Mouse (Mus musculus): ENCODE data around the gene Mfap2. TPM values are rescaled to one million over a fixed set of nuclear protein-coding genes. Genes with fewer than 3 reads are reported as not detected.

Gene Mfap2
- polyA plus RNA-seq, 1 experiment from 2014 or later, result 237 TPM

GRCm38 (mm10) chr4:140988706-140989290 lies 21.4 kb upstream of the Mfap2 start:
- H3K4me1 ChIP-seq (replicated peaks), result peaks cover 23% of the 10 kb centered on the region
- H3K9ac ChIP-seq, result no peak overlapping the region
- H3K4me3 ChIP-seq, result no peak overlapping the region
- H3K36me3 ChIP-seq, result peaks cover 17% of the 10 kb centered on the region
- WGBS, result 57% methylated on average over 7 of the region's 7 CpGs
- H3K4me2 ChIP-seq, result no peak overlapping the region; the same call in 1 of the 2 replicates
- H3K27me3 ChIP-seq, result no peaks in the 10 kb centered on the region; the same call in 1 of the 2 replicates
- no peak overlapping the region for H3K27ac ChIP-seq
- no peaks in the 10 kb centered on the region for H3K9me3 ChIP-seq (replicated peaks)
- no peak for ATAC-seq (replicated peaks; ENCODE audit: insufficient number of reproducible peaks, insufficient read depth, low FRiP score, low read depth)

GRCm38 (mm10) chr4:140989447-140989846 lies 20.8 kb upstream of the Mfap2 start:
- Histone ChIP-seq H3K27me3 (no peaks in the 10 kb centered on the region; the same call in 1 of the 2 replicates), H3K4me3 (no peak overlapping the region), H3K36me3 (peaks cover 23% of the 10 kb centered on the region), H3K4me2 (no peak overlapping the region), H3K9me3 (replicated peaks) (no peaks in the 10 kb centered on the region), H3K9ac (no peak overlapping the region), H3K4me1 (replicated peaks) (peaks cover 23% of the 10 kb centered on the region), H3K27ac (no peak overlapping the region)
- 85% methylated on average over 14 of the region's 14 CpGs for WGBS
- ATAC-seq (replicated peaks; ENCODE audit: insufficient number of reproducible peaks, insufficient read depth, low FRiP score, low read depth), result no peak

GRCm38 (mm10) chr4:140992215-140992614 lies 18.0 kb upstream of the Mfap2 start:
- no peak for ATAC-seq (replicated peaks; ENCODE audit: insufficient number of reproducible peaks, insufficient read depth, low FRiP score, low read depth)
- H3K27me3 ChIP-seq, result no peaks in the 10 kb centered on the region
- H3K9me3 ChIP-seq (replicated peaks), result no peaks in the 10 kb centered on the region
- peaks cover 18% of the 10 kb centered on the region for H3K4me1 ChIP-seq (replicated peaks)
- no peak overlapping the region for H3K27ac ChIP-seq
- H3K9ac ChIP-seq, result no peak overlapping the region
- no peak overlapping the region for H3K4me2 ChIP-seq
- H3K36me3 ChIP-seq, result peaks cover 44% of the 10 kb centered on the region
- 85% methylated on average over 20 of the region's 20 CpGs for WGBS
- H3K4me3 ChIP-seq, result no peak overlapping the region

- 75% methylated on average over 8 of the region's 8 CpGs for WGBS
- H3K4me3 ChIP-seq, result no peak overlapping the region
- no peak for ATAC-seq (replicated peaks; ENCODE audit: insufficient number of reproducible peaks, insufficient read depth, low FRiP score, low read depth)
- H3K27ac ChIP-seq, result no peak overlapping the region
- no peaks in the 10 kb centered on the region for H3K9me3 ChIP-seq (replicated peaks)
- no peak overlapping the region for H3K9ac ChIP-seq
- H3K27me3 ChIP-seq, result no peaks in the 10 kb centered on the region
- no peak overlapping the region for H3K4me2 ChIP-seq
- H3K36me3 ChIP-seq, result peaks cover 56% of the 10 kb centered on the region
- H3K4me1 ChIP-seq (replicated peaks), result peaks cover 7% of the 10 kb centered on the region; the same call in 1 of the 2 replicates
Observed at GRCm38 (mm10) chr4:140993846-140994245, 16.4 kb upstream of the Mfap2 start.

GRCm38 (mm10) chr4:140995811-140996210 lies 14.4 kb upstream of the Mfap2 start:
- 87% methylated on average over 8 of the region's 8 CpGs for WGBS
- Histone ChIP-seq H3K9me3 (replicated peaks) (no peaks in the 10 kb centered on the region), H3K4me1 (replicated peaks) (no peaks in the 10 kb centered on the region), H3K4me3 (no peak overlapping the region), H3K36me3 (peaks cover 66% of the 10 kb centered on the region), H3K27me3 (no peaks in the 10 kb centered on the region), H3K9ac (no peak overlapping the region), H3K4me2 (no peak overlapping the region), H3K27ac (no peak overlapping the region)
- no peak for ATAC-seq (replicated peaks; ENCODE audit: insufficient number of reproducible peaks, insufficient read depth, low FRiP score, low read depth)

- H3K4me2 ChIP-seq, result no peak overlapping the region
- no peaks in the 10 kb centered on the region for H3K4me1 ChIP-seq (replicated peaks)
- no peak overlapping the region for H3K4me3 ChIP-seq
- H3K27ac ChIP-seq, result no peak overlapping the region
- H3K27me3 ChIP-seq, result no peaks in the 10 kb centered on the region
- H3K36me3 ChIP-seq, result peaks cover 74% of the 10 kb centered on the region
- WGBS, result 91% methylated on average over 9 of the region's 9 CpGs
- no peak overlapping the region for H3K9ac ChIP-seq
- no peaks in the 10 kb centered on the region for H3K9me3 ChIP-seq (replicated peaks)
- no peak for ATAC-seq (replicated peaks; ENCODE audit: insufficient number of reproducible peaks, insufficient read depth, low FRiP score, low read depth)
Observed at GRCm38 (mm10) chr4:140996812-140997211, 13.4 kb upstream of the Mfap2 start.

GRCm38 (mm10) chr4:141005983-141006382 lies 4.2 kb upstream of the Mfap2 start:
- Histone ChIP-seq H3K4me1 (replicated peaks) (peaks cover 15% of the 10 kb centered on the region), H3K36me3 (peaks cover 47% of the 10 kb centered on the region), H3K9ac (no peak overlapping the region), H3K4me3 (no peak overlapping the region), H3K4me2 (no peak overlapping the region), H3K9me3 (replicated peaks) (no peaks in the 10 kb centered on the region), H3K27me3 (no peaks in the 10 kb centered on the region), H3K27ac (no peak overlapping the region)
- no peak for ATAC-seq (replicated peaks; ENCODE audit: insufficient number of reproducible peaks, insufficient read depth, low FRiP score, low read depth)
- WGBS, result 76% methylated on average over 13 of the region's 13 CpGs

GRCm38 (mm10) chr4:141008028-141008427 lies 2.2 kb upstream of the Mfap2 start:
- Histone ChIP-seq H3K9ac (no peak overlapping the region), H3K9me3 (replicated peaks) (no peaks in the 10 kb centered on the region), H3K4me2 (no peak overlapping the region), H3K27me3 (no peaks in the 10 kb centered on the region), H3K4me1 (replicated peaks) (peaks cover 34% of the 10 kb centered on the region), H3K4me3 (no peak overlapping the region), H3K36me3 (peaks cover 33% of the 10 kb centered on the region), H3K27ac (no peak overlapping the region)
- ATAC-seq (replicated peaks; ENCODE audit: insufficient number of reproducible peaks, insufficient read depth, low FRiP score, low read depth), result peak; percentile 12; the same call in 1 of the 2 replicates
- WGBS, result 66% methylated on average over 8 of the region's 8 CpGs

GRCm38 (mm10) chr4:141010526-141010925 lies 308 bp downstream of the Mfap2 start:
- H3K9ac ChIP-seq, result peak overlapping the region; percentile 71
- peak overlapping the region; percentile 84 for H3K4me2 ChIP-seq
- H3K27ac ChIP-seq, result peak overlapping the region; percentile 77
- peaks cover 24% of the 10 kb centered on the region for H3K36me3 ChIP-seq
- H3K9me3 ChIP-seq (replicated peaks), result no peaks in the 10 kb centered on the region
- H3K4me3 ChIP-seq, result peak overlapping the region; percentile 70
- ATAC-seq (replicated peaks; ENCODE audit: insufficient number of reproducible peaks, insufficient read depth, low FRiP score, low read depth), result peak; percentile 71
- H3K27me3 ChIP-seq, result no peaks in the 10 kb centered on the region
- H3K4me1 ChIP-seq (replicated peaks), result peaks cover 45% of the 10 kb centered on the region
- WGBS, result under 1% methylated on average over 26 of the region's 26 CpGs

GRCm38 (mm10) chr4:141010941-141011429 lies 767 bp downstream of the Mfap2 start:
- ATAC-seq (replicated peaks; ENCODE audit: insufficient number of reproducible peaks, insufficient read depth, low FRiP score, low read depth), result 0 out of 2 replicates have a peak, but pooled peaks have one; percentile 11
- H3K9me3 ChIP-seq (replicated peaks), result no peaks in the 10 kb centered on the region
- peaks cover 50% of the 10 kb centered on the region for H3K4me1 ChIP-seq (replicated peaks)
- H3K27ac ChIP-seq, result peak overlapping the region; percentile 77
- H3K27me3 ChIP-seq, result no peaks in the 10 kb centered on the region
- peak overlapping the region; percentile 71 for H3K9ac ChIP-seq
- H3K4me3 ChIP-seq, result peak overlapping the region; percentile 70
- WGBS, result 2% methylated on average over 17 of the region's 17 CpGs
- H3K36me3 ChIP-seq, result peaks cover 29% of the 10 kb centered on the region
- H3K4me2 ChIP-seq, result peak overlapping the region; percentile 84

- no peaks in the 10 kb centered on the region for H3K9me3 ChIP-seq (replicated peaks)
- H3K27ac ChIP-seq, result peak overlapping the region; percentile 77
- no peaks in the 10 kb centered on the region for H3K27me3 ChIP-seq
- WGBS, result 50% methylated on average over 14 of the region's 14 CpGs
- peak overlapping the region; percentile 70 for H3K4me3 ChIP-seq
- H3K4me2 ChIP-seq, result peak overlapping the region; percentile 84
- H3K4me1 ChIP-seq (replicated peaks), result peaks cover 57% of the 10 kb centered on the region
- peak overlapping the region; percentile 71; the same call in 1 of the 2 replicates for H3K9ac ChIP-seq
- H3K36me3 ChIP-seq, result peaks cover 30% of the 10 kb centered on the region
- peak; percentile 19; the same call in 1 of the 2 replicates for ATAC-seq (replicated peaks; ENCODE audit: insufficient number of reproducible peaks, insufficient read depth, low FRiP score, low read depth)
Observed at GRCm38 (mm10) chr4:141011556-141012328, 1.5 kb downstream of the Mfap2 start.
